Mouse (Mus musculus) ES-Bruce4 (cell line): ENCODE data around the gene Trmt1.

Experiments used
- CTCF ChIP-seq: IDR thresholded peaks from one replicate; pipeline ENCODE4 v1.8.1; 2011; ENCODE audit warnings: low read depth, low read length
- POLR2A ChIP-seq: IDR thresholded peaks from one replicate; pipeline ENCODE4 v1.8.1; 2011; ENCODE audit warnings: low read length; ENCODE audit not compliant: insufficient read depth

DNA sequence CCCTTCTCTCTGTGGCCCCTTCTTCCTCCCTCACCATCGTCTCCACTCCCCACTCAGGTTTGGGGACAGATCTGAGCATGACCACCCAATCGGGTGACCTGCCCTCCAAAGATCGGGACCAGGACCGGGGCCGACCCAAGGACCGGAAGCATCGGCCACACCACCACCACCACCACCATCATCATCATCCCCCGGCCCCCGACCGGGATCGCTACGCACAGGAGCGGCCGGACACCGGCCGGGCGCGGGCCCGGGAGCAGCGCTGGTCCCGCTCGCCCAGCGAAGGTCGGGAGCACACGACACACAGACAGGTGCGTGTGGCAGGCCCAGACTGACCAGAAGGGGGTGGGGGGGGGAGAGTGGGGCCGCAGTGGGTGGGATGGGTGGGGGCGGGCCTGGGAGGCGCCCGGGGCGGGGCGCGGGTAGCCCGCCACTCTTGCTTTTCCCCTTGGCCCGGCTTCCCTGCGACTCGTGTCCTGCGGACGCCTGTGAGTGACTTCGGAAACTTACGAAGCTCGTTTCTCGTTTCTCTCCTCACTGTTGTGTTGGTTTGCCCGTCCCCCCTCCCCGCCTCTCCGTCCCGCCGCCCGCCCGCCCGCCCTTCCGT, 47.4 kb upstream of the Trmt1 start:
- TF ChIP-seq CTCF (no peak), POLR2A (no peak)
